Comparison of ENCODE assay signal across 8 mouse cellular contexts in genomic region chr1:39392189-39392588, GRCm38 (mm10). TPM values are rescaled to one million over a fixed set of nuclear protein-coding genes. Genes with fewer than 3 reads are reported as not detected.
A peak's percentile ranks its signal among the peaks of the same experiment; 100 is the strongest.
DNase-seq lines count a peak whose midpoint lies in the region; ATAC-seq and TF ChIP-seq lines count a peak whose summit lies in the region.

No protein-coding gene starts in this region.

- no peaks in the 10 kb centered on the region for H3K4me1 ChIP-seq in hindbrain, embryonic 14.5 days (replicated peaks; ENCODE audit: control insufficient read depth, insufficient read depth, low read length)

- 0 out of 2 replicates have a peak, but pooled peaks cover 2% of the 10 kb centered on the region for H3K9me3 ChIP-seq in hindbrain, embryonic 14.5 days (ENCODE audit: control insufficient read depth, low read length)

- intact Hi-C loops in left cerebral cortex, adult 2 months (cut with DNase I): loop anchor here (1.0 to 5.0 kb wide), 3 partner anchors 112 to 390 kb away; no protein-coding TSS in a partner anchor

- WGBS in hindbrain, embryonic 14.5 days: 64% methylated on average over 3 of the region's 3 CpGs

- DNase-seq in MN1 (ENCODE audit: low spot score): peak; percentile 45
- peak; percentile 83 to 89 for DNase-seq in cerebellum, adult 18-20 months
- peak; percentile 40 to 90 for DNase-seq in frontal cortex, adult 2 months (ENCODE audit: extremely low spot score in 1 of 2, low spot score in 1 of 2)
- peak; percentile 83 for DNase-seq in hindbrain, embryonic 14.5 days (ENCODE audit: low spot score)
- peak; percentile 76 to 89 for DNase-seq in left cerebral cortex, adult 2 months (ENCODE audit: extremely low spot score in 1 of 2, low spot score in 2 of 2)
- DNase-seq in mesoderm, embryonic 11.5 days (ENCODE audit: low read depth, low spot score): peak; percentile 66
- peak; percentile 76 for DNase-seq in right cerebral cortex, postnatal 14 days
- DNase-seq in urinary bladder, postnatal 25 days (ENCODE audit: low spot score): peak; percentile 74

- H3K27me3 ChIP-seq in hindbrain, embryonic 14.5 days (ENCODE audit: control insufficient read depth, insufficient read depth, low read length): no peaks in the 10 kb centered on the region

- no peak overlapping the region for H3K4me3 ChIP-seq in hindbrain, embryonic 14.5 days (replicated peaks; ENCODE audit: low read length)
- H3K4me3 ChIP-seq in left cerebral cortex, adult 2 months: no peak overlapping the region

- no peaks in the 10 kb centered on the region for H3K36me3 ChIP-seq in hindbrain, embryonic 14.5 days (replicated peaks; ENCODE audit: control insufficient read depth, insufficient read depth)

- no peak overlapping the region for H3K27ac ChIP-seq in hindbrain, embryonic 14.5 days
- no peak overlapping the region for H3K27ac ChIP-seq in left cerebral cortex, adult 2 months

- TF ChIP-seq CTCF in left cerebral cortex, adult 2 months (IDR thresholded peaks at IDR 0.05): peak; percentile 98

- H3K9ac ChIP-seq in hindbrain, embryonic 14.5 days: no peak overlapping the region

- ATAC-seq in hindbrain, embryonic 14.5 days (ENCODE audit: low FRiP score): peak; percentile 55; the same call in 1 of the 2 replicates

- no peak overlapping the region for H3K4me2 ChIP-seq in hindbrain, embryonic 14.5 days (replicated peaks)

RNA-seq across cellular contexts. Expression of gene Rpl31, which starts 24.5 kb away (rescaled TPM):
- 751 and 916 TPM in 2 replicates for polyA plus RNA-seq in frontal cortex, adult 2 months (2012; rRNA removed)
- 356 and 445 TPM in 2 replicates for polyA plus RNA-seq in hindbrain, embryonic 14.5 days (2014; fragmentation: Nextera tagmentation; extraction: Ambion mirVana)
- total RNA-seq in left cerebral cortex, adult 2 months (2021): 100 to 1,000 TPM; 457 to 494 TPM
